Mouse (Mus musculus): ENCODE measurements around the gene Nfib.

GRCm38 (mm10) chr4:82619003-82619402 lies 86.5 kb downstream of the Nfib start:
- TF ChIP-seq CTCF (IDR thresholded peaks at IDR 0.05), result no peak
- no peak for TF ChIP-seq EP300 (IDR thresholded peaks at IDR 0.05; ENCODE audit: insufficient read depth, low read depth, low read length)
- no peak for TF ChIP-seq POLR2A (IDR thresholded peaks at IDR 0.05; ENCODE audit: insufficient read depth, low read depth, low read length)

Data from heart, adult 2 months (tissue).